Mouse (Mus musculus) lung, postnatal 36 days (tissue): ENCODE measurements around the gene Dnajb6.

ENCODE experiments used
- DNase-seq: peaks from one replicate; pipeline ENCODE4 v3.0.0; 2022; ENCODE audit warnings: mixed read lengths

Dnajb6 gene

GRCm38 (mm10) chr5:29854376-29854775 is 118.9 kb downstream of the Dnajb6 start:
- DNase-seq = peak; percentile 5

GRCm38 (mm10) chr5:29854971-29855370 is 119.5 kb downstream of the Dnajb6 start:
- DNase-seq = no peak

GRCm38 (mm10) chr5:29861522-29861921 is 126.0 kb downstream of the Dnajb6 start:
- DNase-seq = peak; percentile 47

GRCm38 (mm10) chr5:29862388-29862787 is 126.9 kb downstream of the Dnajb6 start:
- DNase-seq = no peak

- DNase-seq = peak; percentile 23
These were observed 128.8 kb downstream of the Dnajb6 start for GRCm38 (mm10) chr5:29864291-29864737.

GRCm38 (mm10) chr5:29864994-29865393 is 129.5 kb downstream of the Dnajb6 start:
- DNase-seq = no peak
